Mouse (Mus musculus) heart, embryonic 15.5 days (tissue): ENCODE data around the gene Uqcrh. TPM values are rescaled to one million over a fixed set of nuclear protein-coding genes. Genes with fewer than 3 reads are reported as not detected.
A peak's percentile ranks its signal among the peaks of the same experiment; 100 is the strongest.

ENCODE experiments used
- ATAC-seq: fragments of 200-750 bp; cut with Nextera tagmentation; replicated peaks from 2 replicates; pipeline ENCODE4 v1.8.0; 2017; ENCODE audit warnings: low read depth, moderate TSS enrichment; ENCODE audit not compliant: insufficient number of reproducible peaks, insufficient read depth, low FRiP score
- H3K27ac ChIP-seq: fragments of 300-500 bp; sonication (generic); 2 replicates; pipeline ENCODE4 v1.5.1; 2015; ENCODE audit warnings: mild to moderate bottlenecking, inconsistent platforms
- H3K27me3 ChIP-seq: fragments of 300-500 bp; sonication (generic); 2 replicates; pipeline ENCODE4 v1.6.1; 2015; ENCODE audit warnings: inconsistent platforms
- H3K36me3 ChIP-seq: fragments of 300-500 bp; sonication (generic); 2 replicates; pipeline ENCODE4 v1.6.1; 2015; ENCODE audit warnings: mild to moderate bottlenecking, inconsistent platforms
- H3K4me1 ChIP-seq: fragments of 300-500 bp; sonication (generic); replicated peaks from 2 replicates; pipeline ENCODE4 v1.6.1; 2015; ENCODE audit warnings: inconsistent platforms
- H3K4me2 ChIP-seq: fragments of 300-500 bp; sonication (generic); 2 replicates; pipeline ENCODE4 v1.6.1; 2015; ENCODE audit warnings: inconsistent platforms, mild to moderate bottlenecking, moderate library complexity
- H3K4me3 ChIP-seq: fragments of 300-500 bp; sonication (generic); 2 replicates; pipeline ENCODE4 v1.5.1; 2015; ENCODE audit warnings: mild to moderate bottlenecking, inconsistent platforms
- H3K9ac ChIP-seq: fragments of 300-500 bp; sonication (generic); 2 replicates; pipeline ENCODE4 v1.6.1; 2015; ENCODE audit warnings: mild to moderate bottlenecking, inconsistent platforms
- H3K9me3 ChIP-seq: fragments of 300-500 bp; sonication (generic); replicated peaks from 2 replicates; pipeline ENCODE4 v1.6.1; 2016; ENCODE audit warnings: inconsistent platforms
- WGBS: fragments of 180-500 bp; shearing (Covaris S2); methylation state at CpG from one replicate; pipeline ENCODE4 v1.1.7; 2015; ENCODE audit warnings: mixed read lengths; 5-methylcytosine and 5-hydroxymethylcytosine counted together
- polyA plus RNA-seq: library from polyadenylated mRNA; unstranded; fragments of >200 nt; fragmentation: Nextera tagmentation; extraction: Ambion mirVana; gene quantifications from 2 replicates; pipeline ENCODE4 v1.2.1, GENCODE M21; 2015

The Uqcrh gene
- polyA plus RNA-seq, 1 experiment from 2014 or later = 1,210 TPM

DNA sequence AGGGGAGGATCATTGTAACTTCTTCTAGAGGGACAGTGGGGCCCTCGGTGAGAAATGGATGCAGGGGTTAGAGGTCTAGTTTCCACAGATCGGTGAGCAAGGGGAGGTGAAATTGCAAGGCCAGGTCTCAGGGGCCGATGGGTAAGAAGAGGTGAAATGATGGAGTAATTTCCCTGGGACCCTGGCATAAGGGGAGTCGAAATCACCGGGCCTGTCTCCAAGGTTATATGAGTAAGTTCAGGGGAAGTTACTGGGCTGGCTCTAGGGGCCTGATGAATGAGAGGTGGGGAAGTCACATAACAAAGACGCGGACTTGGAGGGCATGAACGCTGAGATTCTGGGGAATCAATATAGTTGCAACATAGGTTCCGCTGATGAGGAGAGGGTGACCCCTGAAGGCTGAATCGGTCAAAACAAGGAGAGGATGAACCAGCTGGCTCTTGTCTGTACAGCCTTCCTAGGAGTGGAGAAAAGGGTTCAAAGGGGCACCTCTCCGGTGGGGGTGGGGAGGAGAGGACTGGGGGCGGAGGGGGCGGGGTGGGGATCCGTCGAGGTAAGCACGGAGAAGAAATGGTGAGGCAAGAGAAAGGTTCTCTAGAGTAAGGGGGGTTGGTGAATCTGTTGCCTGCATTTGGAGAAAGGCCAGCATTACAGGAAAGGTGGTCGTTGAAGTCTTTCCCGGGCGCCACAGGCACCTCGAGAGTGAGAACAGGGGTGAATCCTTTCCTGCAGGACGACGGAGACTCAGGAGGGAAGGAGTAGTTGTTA lies 22.2 kb downstream of the Uqcrh start:
- peak overlapping the region; percentile 95 for H3K27ac ChIP-seq
- H3K9ac ChIP-seq = peak overlapping the region; percentile 52
- H3K36me3 ChIP-seq = no peaks in the 10 kb centered on the region; the same call in 1 of the 2 replicates
- H3K4me1 ChIP-seq = peaks cover 13% of the 10 kb centered on the region
- no peaks in the 10 kb centered on the region for H3K9me3 ChIP-seq
- H3K4me2 ChIP-seq = peak overlapping the region; percentile 88
- H3K4me3 ChIP-seq = peak overlapping the region; percentile 67
- 8% methylated on average over 22 of the region's 22 CpGs for WGBS
- ATAC-seq = peak; percentile 33
- no peaks in the 10 kb centered on the region for H3K27me3 ChIP-seq

DNA sequence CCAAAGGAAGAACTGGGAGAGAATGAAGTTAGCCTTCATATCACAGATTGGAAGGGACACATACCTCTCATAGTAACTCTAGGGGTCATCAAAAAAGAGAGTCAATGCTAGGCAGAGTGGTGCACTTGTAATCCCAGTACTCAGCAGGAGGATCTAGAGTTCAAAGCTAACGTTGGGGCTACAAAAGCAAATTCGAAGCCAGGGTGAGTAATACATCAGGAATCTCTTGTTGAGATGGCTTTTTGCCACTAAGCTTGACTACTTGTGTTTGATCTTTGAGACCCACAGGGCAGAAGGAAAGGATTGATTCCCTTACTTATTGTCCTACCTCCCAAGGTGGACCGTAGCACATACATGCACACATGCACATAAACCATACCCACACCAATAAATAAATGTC lies 25.7 kb downstream of the Uqcrh start:
- Histone ChIP-seq H3K36me3 (peaks cover 1% of the 10 kb centered on the region), H3K9ac (no peak overlapping the region), H3K4me1 (peaks cover 11% of the 10 kb centered on the region), H3K27ac (no peak overlapping the region), H3K4me3 (no peak overlapping the region), H3K9me3 (no peaks in the 10 kb centered on the region), H3K27me3 (no peaks in the 10 kb centered on the region), H3K4me2 (no peak overlapping the region)
- WGBS = 69% methylated on average over 3 of the region's 3 CpGs
- ATAC-seq = no peak

DNA sequence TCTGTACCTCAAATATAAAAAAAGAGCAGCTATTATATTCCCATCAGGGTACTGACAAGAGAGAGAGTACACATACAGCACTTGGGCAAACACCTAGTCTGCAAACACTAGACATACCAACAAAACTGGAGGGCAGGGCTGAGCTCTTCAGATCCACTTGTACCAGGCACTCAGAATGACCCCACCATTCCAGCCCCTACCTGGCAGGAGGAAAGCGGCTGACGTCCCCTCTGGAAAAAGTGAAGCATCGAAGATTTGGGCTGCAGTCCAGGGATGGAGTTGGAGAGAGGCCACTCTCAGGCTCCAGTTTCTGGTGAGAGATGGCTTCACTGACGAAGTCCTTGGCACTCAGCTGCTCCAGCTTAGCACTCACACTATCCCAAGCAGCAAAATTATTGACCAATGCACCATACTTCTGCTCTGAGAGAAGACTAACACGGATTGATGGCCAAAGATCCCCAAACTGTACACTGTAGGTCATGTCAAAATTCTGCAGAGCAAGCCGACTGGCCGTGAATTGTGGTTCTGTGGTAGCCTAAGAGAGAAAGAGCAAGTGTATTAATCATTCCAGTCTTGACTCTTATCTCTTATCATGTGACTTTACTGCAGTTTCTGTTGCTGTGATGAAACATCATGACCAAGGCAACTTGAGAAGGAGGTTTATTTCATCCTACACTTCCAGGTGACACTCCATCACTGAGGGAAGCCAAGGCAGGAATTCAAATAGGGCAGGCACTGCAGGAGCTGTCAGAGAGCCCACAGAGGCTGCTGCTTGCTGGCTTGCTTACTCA lies 26.5 kb downstream of the Uqcrh start:
- H3K9me3 ChIP-seq = no peaks in the 10 kb centered on the region
- no peak overlapping the region for H3K27ac ChIP-seq
- no peak overlapping the region for H3K9ac ChIP-seq
- 52% methylated on average over 7 of the region's 7 CpGs for WGBS
- peaks cover 8% of the 10 kb centered on the region for H3K36me3 ChIP-seq
- no peak for ATAC-seq
- peaks cover 11% of the 10 kb centered on the region for H3K4me1 ChIP-seq
- H3K27me3 ChIP-seq = no peaks in the 10 kb centered on the region
- no peak overlapping the region for H3K4me2 ChIP-seq
- H3K4me3 ChIP-seq = no peak overlapping the region

DNA sequence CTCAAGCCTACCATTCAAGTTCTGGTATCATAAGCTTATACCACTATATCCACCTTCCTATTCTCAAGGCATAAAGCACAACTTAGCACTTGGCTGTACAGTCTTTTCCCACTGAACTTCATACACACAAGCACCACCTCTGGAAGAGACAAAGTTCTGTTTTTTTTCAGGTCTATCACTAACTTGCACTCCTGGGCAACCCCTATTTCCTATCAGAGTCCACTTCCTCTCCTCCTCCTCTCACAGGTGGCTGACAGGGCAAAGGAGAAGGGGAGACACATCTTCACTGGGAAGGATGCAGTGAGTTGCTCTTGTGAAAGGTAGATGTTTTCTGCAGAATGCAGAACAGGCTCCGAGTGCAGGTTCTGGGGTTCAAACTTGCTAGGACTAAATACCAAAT lies 27.2 kb downstream of the Uqcrh start:
- no peak overlapping the region for H3K9ac ChIP-seq
- H3K4me1 ChIP-seq = peaks cover 6% of the 10 kb centered on the region
- H3K27me3 ChIP-seq = no peaks in the 10 kb centered on the region
- ATAC-seq = no peak
- H3K4me2 ChIP-seq = no peak overlapping the region
- H3K4me3 ChIP-seq = no peak overlapping the region
- H3K9me3 ChIP-seq = no peaks in the 10 kb centered on the region
- WGBS = 100% methylated on average over 1 of the region's 1 CpGs
- no peak overlapping the region for H3K27ac ChIP-seq
- H3K36me3 ChIP-seq = peaks cover 14% of the 10 kb centered on the region

DNA sequence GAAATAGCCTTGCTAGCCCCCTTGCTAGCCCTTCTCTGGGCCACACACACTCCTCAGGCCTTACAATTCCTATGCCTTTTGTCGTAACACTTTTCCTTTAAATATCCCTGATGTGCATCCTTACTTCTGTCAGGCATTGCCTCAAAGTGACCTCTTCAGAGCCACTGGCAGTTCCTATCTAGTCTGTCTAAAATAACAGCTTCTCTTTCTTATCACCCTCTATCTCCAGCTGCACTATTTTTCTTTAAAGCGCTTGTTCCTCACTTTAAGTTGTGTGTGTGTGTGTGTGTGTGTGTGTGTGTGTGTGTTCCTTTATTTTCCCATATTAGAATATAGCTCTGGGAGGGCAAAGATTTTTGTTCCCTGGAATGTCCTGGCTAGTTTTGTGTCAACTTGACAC lies 28.3 kb downstream of the Uqcrh start:
- Histone ChIP-seq H3K9ac (no peak overlapping the region), H3K4me1 (no peaks in the 10 kb centered on the region), H3K4me3 (no peak overlapping the region), H3K9me3 (no peaks in the 10 kb centered on the region), H3K4me2 (no peak overlapping the region), H3K27me3 (no peaks in the 10 kb centered on the region), H3K27ac (no peak overlapping the region), H3K36me3 (peaks cover 23% of the 10 kb centered on the region)
- WGBS = 69% methylated on average over 2 of the region's 2 CpGs
- no peak for ATAC-seq

DNA sequence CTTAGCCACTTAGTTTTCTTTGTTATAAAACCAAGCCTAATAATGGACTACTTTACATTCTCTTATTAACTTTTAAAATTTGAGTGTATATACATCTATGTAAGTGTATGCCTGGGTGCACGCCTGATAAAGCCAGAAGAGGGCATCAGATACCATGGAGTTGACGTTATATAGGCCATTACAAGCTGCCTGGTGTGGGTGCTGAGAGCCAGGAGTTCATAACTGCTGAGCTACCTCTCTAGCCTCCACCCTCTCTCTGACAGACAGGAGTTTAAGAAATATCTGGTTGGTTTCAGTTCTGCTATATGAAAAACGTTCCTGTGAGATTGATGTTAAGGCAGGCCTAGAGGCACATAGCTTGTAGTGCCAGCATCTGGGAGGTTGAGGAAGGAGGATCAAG lies 32.7 kb downstream of the Uqcrh start:
- H3K9ac ChIP-seq = no peak overlapping the region
- no peak for ATAC-seq
- 71% methylated on average over 3 of the region's 3 CpGs for WGBS
- no peak overlapping the region for H3K27ac ChIP-seq
- H3K27me3 ChIP-seq = no peaks in the 10 kb centered on the region
- H3K4me2 ChIP-seq = no peak overlapping the region
- H3K9me3 ChIP-seq = no peaks in the 10 kb centered on the region
- no peak overlapping the region for H3K4me3 ChIP-seq
- no peaks in the 10 kb centered on the region for H3K4me1 ChIP-seq
- H3K36me3 ChIP-seq = peaks cover 47% of the 10 kb centered on the region

DNA sequence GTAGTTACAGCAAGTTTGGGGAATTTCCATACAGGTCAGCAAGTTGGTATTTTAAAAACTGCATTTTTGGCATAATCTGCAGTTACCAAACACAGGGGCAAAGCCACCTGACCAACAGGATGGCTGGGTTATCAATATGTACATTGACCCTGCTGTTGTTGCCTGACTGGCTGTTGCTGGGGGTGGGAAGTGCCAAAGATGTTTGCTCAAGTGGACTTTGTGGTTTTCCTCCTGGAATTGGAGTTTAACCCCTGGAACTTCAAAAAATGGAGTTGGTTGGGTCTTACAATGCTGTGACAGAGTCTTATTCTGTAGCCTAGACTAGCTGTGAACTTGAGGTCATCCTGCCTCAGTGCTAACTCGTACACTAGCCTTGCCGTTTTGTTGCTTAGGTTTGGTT lies 34.4 kb downstream of the Uqcrh start:
- no peak overlapping the region for H3K4me3 ChIP-seq
- no peaks in the 10 kb centered on the region for H3K27me3 ChIP-seq
- no peak overlapping the region for H3K4me2 ChIP-seq
- ATAC-seq = no peak
- no peaks in the 10 kb centered on the region for H3K4me1 ChIP-seq
- no peaks in the 10 kb centered on the region for H3K9me3 ChIP-seq
- no peak overlapping the region for H3K27ac ChIP-seq
- 88% methylated on average over 2 of the region's 2 CpGs for WGBS
- H3K36me3 ChIP-seq = peaks cover 47% of the 10 kb centered on the region
- no peak overlapping the region for H3K9ac ChIP-seq

DNA sequence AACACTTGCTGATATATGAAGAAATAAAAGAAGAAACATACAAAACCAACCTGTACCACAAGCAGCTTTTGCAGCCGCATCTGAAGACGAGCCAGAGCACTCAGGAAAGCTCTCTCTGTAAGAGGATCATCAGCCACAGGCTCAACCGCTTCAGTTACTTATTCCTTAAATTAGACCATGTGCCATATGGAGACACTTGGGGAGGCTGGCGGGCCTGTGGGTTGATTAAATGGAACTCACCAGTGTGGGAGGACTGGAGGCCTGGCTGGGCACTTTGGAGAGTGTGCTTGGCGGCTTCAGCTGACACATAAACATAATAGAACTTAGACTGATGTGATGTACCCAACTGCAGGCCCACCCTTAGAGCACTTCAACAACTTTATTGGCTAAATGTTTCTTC lies 41.5 kb downstream of the Uqcrh start:
- Histone ChIP-seq H3K4me3 (no peak overlapping the region), H3K4me2 (no peak overlapping the region), H3K4me1 (no peaks in the 10 kb centered on the region), H3K9me3 (no peaks in the 10 kb centered on the region), H3K27me3 (no peaks in the 10 kb centered on the region), H3K36me3 (peaks cover 18% of the 10 kb centered on the region), H3K9ac (no peak overlapping the region), H3K27ac (no peak overlapping the region)
- no peak for ATAC-seq
- WGBS = 86% methylated on average over 5 of the region's 5 CpGs

DNA sequence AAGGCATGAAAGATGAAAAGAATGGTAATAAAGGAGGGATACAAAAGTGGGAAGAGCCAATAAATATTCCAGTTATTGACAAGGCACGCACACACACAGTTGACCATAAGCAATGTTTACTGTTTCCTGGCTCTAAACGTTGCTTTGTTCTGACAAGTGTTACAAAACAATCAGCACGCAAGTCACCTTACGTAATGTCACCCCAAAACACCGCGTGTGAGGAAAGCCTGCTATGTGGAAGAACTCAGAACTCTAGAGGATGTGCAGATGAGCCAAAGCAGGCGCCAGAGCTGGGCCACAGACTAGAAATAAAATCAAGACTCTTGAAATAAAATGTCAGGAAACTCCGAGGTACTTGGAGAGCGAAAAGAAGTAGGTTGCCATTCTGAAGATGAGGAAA lies 42.0 kb downstream of the Uqcrh start:
- Histone ChIP-seq H3K4me1 (no peaks in the 10 kb centered on the region), H3K4me3 (no peak overlapping the region), H3K9ac (no peak overlapping the region), H3K27me3 (no peaks in the 10 kb centered on the region), H3K4me2 (no peak overlapping the region), H3K27ac (no peak overlapping the region), H3K36me3 (peaks cover 16% of the 10 kb centered on the region), H3K9me3 (no peaks in the 10 kb centered on the region)
- no peak for ATAC-seq
- 88% methylated on average over 9 of the region's 9 CpGs for WGBS

DNA sequence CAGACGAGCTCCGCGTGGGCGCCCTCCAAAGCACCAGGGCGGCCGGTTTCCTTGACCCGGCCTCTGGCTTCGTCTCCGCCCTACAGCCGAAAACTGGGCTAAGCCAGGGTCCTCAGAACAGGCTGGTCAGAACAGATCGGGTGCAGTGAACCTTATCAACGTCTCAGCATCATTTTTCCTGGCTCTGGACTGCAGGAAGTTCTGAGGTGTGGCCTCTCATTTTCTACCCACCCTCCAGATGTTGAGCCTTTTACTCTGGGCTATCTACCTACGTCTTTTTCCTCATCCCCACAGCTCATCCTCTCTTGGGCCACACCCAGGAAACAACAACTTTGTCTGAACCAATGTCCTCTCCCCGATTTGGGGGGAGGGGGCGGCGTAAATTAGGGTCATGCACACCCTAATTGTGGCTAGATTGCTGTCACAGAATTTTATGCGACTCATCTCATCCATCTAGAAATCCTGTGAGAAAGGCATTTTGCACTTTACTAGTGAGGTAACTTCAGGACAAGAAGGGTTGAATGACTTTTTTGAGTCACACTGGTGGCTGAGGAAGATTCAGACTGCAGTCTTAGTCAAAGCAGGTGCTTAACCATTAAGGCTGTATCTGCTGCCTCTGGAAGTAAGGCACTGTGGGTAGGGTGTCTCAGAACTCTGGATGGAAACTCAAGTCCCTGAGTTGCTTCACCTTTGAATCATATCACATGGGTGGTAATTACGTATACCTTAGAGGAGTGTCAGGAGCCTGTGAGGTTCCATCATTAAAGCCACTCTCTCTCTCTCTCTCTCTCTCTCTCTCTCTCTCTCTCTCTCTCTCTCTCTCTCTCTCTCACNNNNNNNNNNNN lies 56.7 kb downstream of the Uqcrh start, which contains the start of gene Faah:
Faah (minus strand) TSS at position 25 of the 845 bp plus-strand sequence.
- WGBS = 11% methylated on average over 18 of the region's 18 CpGs
- no peak within 1 kb of the TSS for H3K27ac ChIP-seq
- ATAC-seq = no peak

DNA sequence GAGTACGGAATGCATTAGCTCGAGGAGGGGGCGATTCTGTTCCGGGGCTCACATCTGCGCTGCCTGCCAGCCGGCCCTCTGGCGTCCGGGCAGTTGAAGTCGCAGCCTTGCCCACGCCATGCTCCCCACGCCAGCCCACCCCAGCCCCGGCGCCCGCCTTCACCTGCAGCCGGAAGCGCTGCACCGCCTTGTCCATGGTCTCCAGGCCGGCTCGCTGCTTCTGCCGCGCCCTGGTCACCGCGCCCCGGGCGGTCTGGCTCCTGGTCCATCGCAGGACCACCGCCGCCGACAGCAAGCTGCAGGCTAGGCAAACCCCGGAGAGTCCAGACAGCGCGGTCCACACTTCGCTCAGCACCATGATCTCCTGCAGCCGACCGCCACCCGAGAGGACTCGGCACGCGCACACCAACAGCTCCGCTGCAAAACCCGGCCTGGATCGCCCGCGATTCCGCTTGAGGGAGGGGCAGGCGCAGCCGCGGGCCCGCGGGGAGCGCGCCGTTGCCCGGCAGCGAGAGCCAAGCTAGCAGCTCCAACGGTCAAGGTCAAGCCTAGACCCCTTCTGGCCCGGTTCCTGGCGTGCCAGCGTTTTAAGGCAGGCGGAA lies 57.5 kb downstream of the Uqcrh start:
- no peak overlapping the region for H3K27ac ChIP-seq

More for the DNA sequence above, 56.7 kb downstream of the Uqcrh start, which contains the start of gene Faah:
- H3K4me2 ChIP-seq = peak within 1 kb of the TSS; percentile 89
- H3K36me3 ChIP-seq = no peaks in the 10 kb centered on the region
- peaks cover 13% of the 10 kb centered on the region for H3K4me1 ChIP-seq
- H3K4me3 ChIP-seq = peak within 1 kb of the TSS; percentile 63
- H3K9ac ChIP-seq = peak within 1 kb of the TSS; percentile 48
- H3K27me3 ChIP-seq = peaks cover 56% of the 10 kb centered on the region
- no peaks in the 10 kb centered on the region for H3K9me3 ChIP-seq

More for the DNA sequence above, 57.5 kb downstream of the Uqcrh start:
- Histone ChIP-seq H3K4me2 (peak overlapping the region; percentile 89), H3K36me3 (no peaks in the 10 kb centered on the region), H3K4me3 (peak overlapping the region; percentile 63), H3K27me3 (peaks cover 56% of the 10 kb centered on the region), H3K9me3 (no peaks in the 10 kb centered on the region), H3K9ac (peak overlapping the region; percentile 48), H3K4me1 (peaks cover 13% of the 10 kb centered on the region)
- under 1% methylated on average over 57 of the region's 60 CpGs for WGBS
- ATAC-seq = peak; percentile 74
